Mouse (Mus musculus): ENCODE results near the gene Gm9112.
"Not testable (repeated sequence)": the region's sequence is repeated elsewhere in the genome, so short reads cannot be mapped to it uniquely, and the experiment has no call there.

The Gm9112 gene

GRCm38 (mm10) chrX:102707535-102707934 is at the start of gene Gm9112, which contains the start of gene Dmrtc1b:
Gene Gm9112, minus strand, starts transcription at chrX:102707635.
Gene Dmrtc1b, plus strand, starts transcription at chrX:102707865.
- TF ChIP-seq GATA4 (IDR thresholded peaks at IDR 0.05; ENCODE audit: insufficient replicate concordance, low read length) = not testable (repeated sequence)

GRCm38 (mm10) chrX:102686872-102687271 is 20.6 kb downstream of the Gm9112 start, which contains the start of gene Gm3880:
Gene Gm3880, minus strand, starts transcription at chrX:102686972.
- TF ChIP-seq GATA4 (IDR thresholded peaks at IDR 0.05; ENCODE audit: insufficient replicate concordance, low read length) = not testable (repeated sequence)

GRCm38 (mm10) chrX:102666641-102667040 is 40.8 kb downstream of the Gm9112 start:
- no peak for TF ChIP-seq GATA4 (IDR thresholded peaks at IDR 0.05; ENCODE audit: insufficient replicate concordance, low read length)

- TF ChIP-seq GATA4 (IDR thresholded peaks at IDR 0.05; ENCODE audit: insufficient replicate concordance, low read length) = no peak
Measured at GRCm38 (mm10) chrX:102660712-102661111, 46.7 kb downstream of the Gm9112 start.

Data from liver, adult (tissue).